Mouse (Mus musculus) heart, embryonic 15.5 days (tissue): Measurements from ENCODE around the gene Hemk1. TPM values are rescaled to one million over a fixed set of nuclear protein-coding genes. Genes with fewer than 3 reads are reported as not detected.

Source experiments
- ATAC-seq: fragments of 200-750 bp; cut with Nextera tagmentation; replicated peaks from 2 replicates; pipeline ENCODE4 v1.8.0; 2017; ENCODE audit warnings: low read depth, moderate TSS enrichment; ENCODE audit not compliant: insufficient number of reproducible peaks, insufficient read depth, low FRiP score
- H3K27ac ChIP-seq: fragments of 300-500 bp; sonication (generic); 2 replicates; pipeline ENCODE4 v1.5.1; 2015; ENCODE audit warnings: mild to moderate bottlenecking, inconsistent platforms
- H3K27me3 ChIP-seq: fragments of 300-500 bp; sonication (generic); 2 replicates; pipeline ENCODE4 v1.6.1; 2015; ENCODE audit warnings: inconsistent platforms
- H3K36me3 ChIP-seq: fragments of 300-500 bp; sonication (generic); 2 replicates; pipeline ENCODE4 v1.6.1; 2015; ENCODE audit warnings: mild to moderate bottlenecking, inconsistent platforms
- H3K4me1 ChIP-seq: fragments of 300-500 bp; sonication (generic); replicated peaks from 2 replicates; pipeline ENCODE4 v1.6.1; 2015; ENCODE audit warnings: inconsistent platforms
- H3K4me2 ChIP-seq: fragments of 300-500 bp; sonication (generic); 2 replicates; pipeline ENCODE4 v1.6.1; 2015; ENCODE audit warnings: inconsistent platforms, mild to moderate bottlenecking, moderate library complexity
- H3K4me3 ChIP-seq: fragments of 300-500 bp; sonication (generic); 2 replicates; pipeline ENCODE4 v1.5.1; 2015; ENCODE audit warnings: mild to moderate bottlenecking, inconsistent platforms
- H3K9ac ChIP-seq: fragments of 300-500 bp; sonication (generic); 2 replicates; pipeline ENCODE4 v1.6.1; 2015; ENCODE audit warnings: mild to moderate bottlenecking, inconsistent platforms
- H3K9me3 ChIP-seq: fragments of 300-500 bp; sonication (generic); replicated peaks from 2 replicates; pipeline ENCODE4 v1.6.1; 2016; ENCODE audit warnings: inconsistent platforms
- WGBS: fragments of 180-500 bp; shearing (Covaris S2); methylation state at CpG from one replicate; pipeline ENCODE4 v1.1.7; 2015; ENCODE audit warnings: mixed read lengths; 5-methylcytosine and 5-hydroxymethylcytosine counted together
- polyA plus RNA-seq: library from polyadenylated mRNA; unstranded; fragments of >200 nt; fragmentation: Nextera tagmentation; extraction: Ambion mirVana; gene quantifications from 2 replicates; pipeline ENCODE4 v1.2.1, GENCODE M21; 2015

The Hemk1 gene
- polyA plus RNA-seq, 1 experiment from 2014 or later, result 11.2 TPM

- Histone ChIP-seq H3K27me3 (no peaks in the 10 kb centered on the region), H3K9ac (no peak overlapping the region), H3K4me1 (peaks cover 23% of the 10 kb centered on the region), H3K36me3 (no peaks in the 10 kb centered on the region), H3K4me3 (no peak overlapping the region), H3K9me3 (no peaks in the 10 kb centered on the region), H3K4me2 (no peak overlapping the region), H3K27ac (no peak overlapping the region)
- 42% methylated on average over 8 of the region's 8 CpGs for WGBS
- 0 out of 2 replicates have a peak, but pooled peaks have one; percentile 30 for ATAC-seq
Measured at GRCm38 (mm10) chr9:107278527-107279377, 59.4 kb downstream of the Hemk1 start.

- Histone ChIP-seq H3K27ac (no peak overlapping the region), H3K9ac (no peak overlapping the region), H3K27me3 (no peaks in the 10 kb centered on the region), H3K36me3 (no peaks in the 10 kb centered on the region), H3K4me2 (no peak overlapping the region), H3K9me3 (no peaks in the 10 kb centered on the region), H3K4me3 (no peak overlapping the region), H3K4me1 (peaks cover 23% of the 10 kb centered on the region)
- ATAC-seq, result no peak
- WGBS, result 57% methylated on average over 4 of the region's 4 CpGs
Measured at GRCm38 (mm10) chr9:107278126-107278525, 60.0 kb downstream of the Hemk1 start.

- Histone ChIP-seq H3K9ac (no peak overlapping the region), H3K4me1 (peaks cover 23% of the 10 kb centered on the region), H3K27me3 (no peaks in the 10 kb centered on the region), H3K36me3 (no peaks in the 10 kb centered on the region), H3K27ac (no peak overlapping the region), H3K4me3 (no peak overlapping the region), H3K4me2 (no peak overlapping the region), H3K9me3 (no peaks in the 10 kb centered on the region)
- WGBS, result 82% methylated on average over 7 of the region's 7 CpGs
- no peak for ATAC-seq
Measured at GRCm38 (mm10) chr9:107277603-107278002, 60.5 kb downstream of the Hemk1 start.

Other genes with a start within 250 kb of the Hemk1 start
- gene Dock3, start 106.4 kb downstream of the Hemk1 start, polyA plus RNA-seq, result 0.11 and 0.20 TPM in 2 replicates
- gene Mapkapk3, start 48.5 kb downstream of the Hemk1 start, polyA plus RNA-seq, result 6.9 and 12.9 TPM in 2 replicates
- 31.1 and 36.3 TPM in 2 replicates for gene Cish, start 42.3 kb downstream of the Hemk1 start, polyA plus RNA-seq
- gene 6430571L13Rik, start 2.3 kb upstream of the Hemk1 start, polyA plus RNA-seq, result 0.90 and 1.1 TPM in 2 replicates
- gene Cacna2d2, start 61.3 kb upstream of the Hemk1 start, polyA plus RNA-seq, result 2.6 and 3.6 TPM in 2 replicates
- 31.5 and 35.5 TPM in 2 replicates for gene Tmem115, start 195.6 kb upstream of the Hemk1 start, polyA plus RNA-seq
- 14.7 and 19.5 TPM in 2 replicates for gene Cyb561d2, start 203.8 kb upstream of the Hemk1 start, polyA plus RNA-seq
- gene Nprl2, start 203.9 kb upstream of the Hemk1 start, polyA plus RNA-seq, result 26.4 and 30.5 TPM in 2 replicates
- 0.40 and 1.7 TPM in 2 replicates for gene Zmynd10, start 208.9 kb upstream of the Hemk1 start, polyA plus RNA-seq
- 45.3 and 54.8 TPM in 2 replicates for gene Rassf1, start 213.2 kb upstream of the Hemk1 start, polyA plus RNA-seq
- gene Tusc2, start 224.9 kb upstream of the Hemk1 start, polyA plus RNA-seq, result 41.4 and 43.0 TPM in 2 replicates
- gene Hyal2, start 229.6 kb upstream of the Hemk1 start, polyA plus RNA-seq, result 72.2 and 89.3 TPM in 2 replicates
- 8.3 and 9.1 TPM in 2 replicates for gene Hyal1, start 238.6 kb upstream of the Hemk1 start, polyA plus RNA-seq
- 13.4 and 17.2 TPM in 2 replicates for gene Naa80, start 240.5 kb upstream of the Hemk1 start, polyA plus RNA-seq
- gene Hyal3, start 242.5 kb upstream of the Hemk1 start, polyA plus RNA-seq, result 0.68 and 0.82 TPM in 2 replicates
- 31.7 and 45.7 TPM in 2 replicates for gene Ifrd2, start 249.3 kb upstream of the Hemk1 start, polyA plus RNA-seq